Mouse (Mus musculus): ENCODE measurements around the gene Morn2.
"Not testable (repeated sequence)": the region's sequence is repeated elsewhere in the genome, so short reads cannot be mapped to it uniquely, and the experiment has no call there.

Gene Morn2

DNA sequence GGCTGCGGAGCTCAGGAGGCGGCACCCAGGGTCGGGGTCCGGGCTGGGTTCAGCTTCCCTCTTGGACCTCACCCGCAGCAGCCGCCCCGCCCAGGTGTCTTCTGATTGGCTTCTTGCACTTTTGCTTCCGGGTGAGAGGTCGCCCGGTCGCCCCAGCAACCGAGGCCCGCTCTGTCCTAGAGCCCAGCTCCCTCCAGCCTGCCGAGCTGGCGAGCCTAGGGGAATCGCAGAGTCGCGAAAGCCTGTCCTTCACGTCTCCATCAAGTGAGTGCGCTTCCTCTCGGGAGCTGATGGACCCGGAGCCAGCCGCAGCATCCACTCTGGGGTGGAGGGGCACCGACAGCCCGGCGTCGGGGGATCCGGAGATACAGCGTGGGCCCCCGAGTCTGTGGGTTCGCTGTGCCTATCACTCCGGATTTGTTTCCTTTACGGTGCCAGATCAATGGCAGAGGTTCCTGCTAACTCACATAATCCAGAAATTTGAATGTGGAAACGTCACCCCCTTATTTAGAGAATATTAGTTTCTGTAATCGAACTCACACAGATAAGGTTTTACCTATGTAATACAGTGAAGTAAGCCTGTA, at the start of gene Morn2, which contains the start of gene Dhx57:
Gene Morn2, plus strand, starts transcription at position 130 of the 584 bp plus-strand sequence.
Gene Dhx57, minus strand, starts transcription at position 403 of the 584 bp plus-strand sequence.
- peak; percentile 96 for DNase-seq (ENCODE audit: extremely low spot score, low spot score)

- no peak for DNase-seq (ENCODE audit: extremely low spot score, low spot score)
These were observed 48.4 kb upstream of the Morn2 start for GRCm38 (mm10) chr17:80241594-80241993.

- DNase-seq (ENCODE audit: extremely low spot score, low spot score), result no peak
These were observed 46.9 kb upstream of the Morn2 start for GRCm38 (mm10) chr17:80243116-80243515.

DNA sequence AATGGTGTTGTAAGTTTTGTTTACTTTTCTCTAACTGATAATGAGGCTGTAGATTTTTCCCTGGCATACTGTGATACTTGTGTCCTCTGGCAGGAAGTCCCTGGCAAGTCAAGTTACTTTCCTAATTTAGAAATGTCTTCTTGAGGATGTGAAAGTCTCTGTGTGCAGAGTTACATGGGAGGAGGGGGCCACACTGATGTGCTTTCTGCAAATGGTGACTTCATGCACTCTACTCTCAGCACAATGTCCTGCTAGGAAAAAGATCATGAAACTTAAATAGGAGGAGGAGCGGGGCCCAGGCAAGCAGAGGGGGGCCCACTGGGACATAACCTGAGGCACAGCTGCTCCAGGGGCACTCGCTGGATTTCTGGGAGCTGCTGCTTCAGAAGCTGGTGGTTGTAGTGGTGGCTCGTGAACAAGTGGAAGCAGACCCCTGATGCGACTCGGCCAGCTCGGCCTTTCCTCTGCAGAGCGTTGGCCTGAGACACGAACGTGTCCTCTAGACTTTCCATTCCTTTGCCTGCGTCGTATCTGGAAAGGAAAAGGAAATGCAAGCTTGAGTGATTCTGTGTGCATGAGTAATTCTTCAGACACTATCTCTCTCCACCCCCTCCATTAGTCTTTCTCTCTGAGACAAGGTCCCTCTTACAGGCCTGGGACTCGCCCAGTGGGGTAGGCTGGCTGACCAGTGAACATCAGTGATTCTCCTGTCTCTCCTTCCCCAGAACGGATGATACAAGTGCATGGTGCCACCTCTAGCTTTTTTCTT, 37.1 kb upstream of the Morn2 start:
- no peak for DNase-seq (ENCODE audit: extremely low spot score, low spot score)

DNA sequence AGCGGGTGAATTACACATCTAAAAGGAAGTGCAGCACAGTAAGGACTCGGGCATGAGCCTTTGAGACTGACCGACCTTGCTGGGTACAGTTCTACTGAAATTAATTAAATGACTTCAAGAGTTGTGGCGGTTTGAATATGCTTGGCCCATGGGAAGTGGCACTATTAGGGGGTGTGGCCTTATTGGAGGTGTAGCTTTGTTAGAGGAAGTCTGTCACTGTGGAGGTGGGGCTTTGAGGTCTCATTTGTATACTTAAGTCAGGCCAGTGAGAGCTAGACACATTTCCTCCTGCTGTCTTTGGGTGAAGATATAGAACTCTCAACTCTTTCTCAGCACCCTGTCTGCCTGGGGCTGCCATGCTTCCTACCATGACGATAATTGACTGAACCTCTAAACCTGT, 35.6 kb upstream of the Morn2 start:
- no peak for DNase-seq (ENCODE audit: extremely low spot score, low spot score)

GRCm38 (mm10) chr17:80255208-80255607, 34.8 kb upstream of the Morn2 start:
- peak; percentile 15 for DNase-seq (ENCODE audit: extremely low spot score, low spot score)

DNA sequence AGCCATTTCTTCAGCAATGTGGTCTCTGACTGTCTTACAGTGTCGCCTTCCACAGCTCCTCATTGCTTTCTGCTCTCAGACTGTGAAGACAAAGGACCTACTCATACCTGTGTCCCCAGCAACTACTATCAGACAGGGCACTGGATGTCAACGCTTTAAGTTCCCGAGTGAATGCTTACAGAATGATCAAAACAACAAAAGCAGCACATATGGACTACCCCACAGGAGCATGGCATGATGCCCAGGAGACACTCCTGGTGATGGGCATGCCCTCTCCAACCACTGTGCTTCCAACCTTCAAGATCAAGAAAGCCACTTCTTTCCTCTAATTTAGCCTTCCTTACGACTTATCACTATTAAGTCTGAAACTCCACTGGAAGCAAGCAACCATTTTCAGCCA, 22.9 kb upstream of the Morn2 start:
- no peak for DNase-seq (ENCODE audit: extremely low spot score, low spot score)

DNA sequence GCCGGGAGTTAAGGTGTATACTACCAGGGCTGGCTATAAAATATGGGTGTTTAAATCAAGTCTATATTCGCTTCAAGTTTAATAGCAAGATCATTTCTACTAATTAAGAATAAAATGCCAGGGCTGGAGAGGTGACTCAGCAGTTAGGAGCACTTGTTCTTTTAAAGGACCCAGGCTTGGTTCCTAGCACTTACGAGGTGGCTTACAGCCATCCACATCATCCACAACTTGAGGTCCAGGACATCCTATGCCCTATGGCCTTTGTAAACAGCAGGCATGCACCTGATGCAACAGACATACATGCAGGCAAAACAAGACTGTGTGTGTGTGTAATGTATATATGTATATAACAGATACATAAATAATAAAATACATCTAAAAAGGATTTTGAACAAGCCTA, 21.9 kb upstream of the Morn2 start:
- DNase-seq (ENCODE audit: extremely low spot score, low spot score), result no peak

GRCm38 (mm10) chr17:80270622-80271021, 19.4 kb upstream of the Morn2 start:
- DNase-seq (ENCODE audit: extremely low spot score, low spot score), result not testable (repeated sequence)

- no peak for DNase-seq (ENCODE audit: extremely low spot score, low spot score)
These were observed 11.7 kb upstream of the Morn2 start for GRCm38 (mm10) chr17:80278255-80278654.

DNA sequence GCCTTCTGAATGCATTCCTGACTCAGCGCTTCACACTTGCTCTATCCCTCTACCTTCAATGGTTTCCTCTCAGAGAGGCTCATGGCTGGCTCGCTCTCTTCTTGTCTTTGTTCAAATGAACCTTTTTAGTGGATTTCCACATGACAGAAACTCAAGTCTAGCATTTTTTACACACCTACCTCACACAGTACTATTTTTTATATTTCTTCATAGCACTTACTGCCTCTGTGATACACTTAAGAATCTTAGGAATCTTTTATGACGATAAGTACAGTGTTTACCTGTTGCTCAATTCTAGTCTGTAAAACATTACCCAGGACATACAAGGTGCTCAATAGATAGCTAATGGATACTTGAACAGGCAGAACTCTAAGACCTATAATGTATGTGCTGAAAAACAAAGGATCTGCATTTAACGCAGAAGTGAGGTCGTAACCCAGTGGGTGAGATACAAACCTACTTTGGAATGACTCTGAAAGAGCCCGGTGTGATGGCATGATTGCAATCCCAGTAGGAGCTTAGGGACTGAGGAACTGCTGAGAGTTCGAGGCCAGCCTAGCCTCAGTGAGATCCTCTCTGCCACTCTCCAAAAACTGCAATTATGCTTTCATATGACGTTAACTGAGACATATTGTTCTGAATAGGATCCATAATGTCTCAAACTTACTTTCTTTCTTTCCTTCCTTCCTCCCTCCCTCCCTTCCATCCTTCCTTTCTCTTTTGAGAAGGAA, 10.5 kb upstream of the Morn2 start:
- DNase-seq (ENCODE audit: extremely low spot score, low spot score), result no peak

- no peak for DNase-seq (ENCODE audit: extremely low spot score, low spot score)
These were observed 5.6 kb upstream of the Morn2 start for GRCm38 (mm10) chr17:80284446-80284845.

GRCm38 (mm10) chr17:80288012-80288411, 2.0 kb upstream of the Morn2 start:
- DNase-seq (ENCODE audit: extremely low spot score, low spot score), result no peak

- DNase-seq (ENCODE audit: extremely low spot score, low spot score), result no peak
These were observed 526 bp upstream of the Morn2 start for GRCm38 (mm10) chr17:80289280-80290073.

- no peak for DNase-seq (ENCODE audit: extremely low spot score, low spot score)
These were observed 1.1 kb downstream of the Morn2 start for GRCm38 (mm10) chr17:80291148-80291547.

- no peak for DNase-seq (ENCODE audit: extremely low spot score, low spot score)
These were observed 5.3 kb downstream of the Morn2 start for GRCm38 (mm10) chr17:80295258-80295657.

- no peak for DNase-seq (ENCODE audit: extremely low spot score, low spot score)
These were observed 8.8 kb downstream of the Morn2 start for GRCm38 (mm10) chr17:80298844-80299243.

DNA sequence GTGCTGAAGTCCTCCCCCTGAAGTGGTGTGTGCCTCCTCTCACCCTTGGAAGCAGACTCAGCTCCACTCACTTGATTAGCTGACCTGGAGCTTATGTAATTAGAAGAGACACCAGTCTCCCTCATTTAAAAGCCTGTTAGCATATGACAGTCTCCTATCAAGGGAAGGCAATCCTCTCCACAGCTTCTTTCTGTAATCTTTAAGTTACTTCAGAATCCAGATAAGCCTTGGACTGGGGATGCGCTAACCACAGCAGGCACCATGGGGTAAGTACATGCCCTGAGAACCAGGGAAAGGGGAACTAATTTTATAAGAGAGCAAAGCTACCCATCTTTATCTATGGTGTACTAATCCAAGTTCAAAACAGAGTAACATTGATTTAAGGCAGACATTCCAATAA, 17.2 kb downstream of the Morn2 start, which contains the start of gene Arhgef33:
Gene Arhgef33, plus strand, starts transcription at position 157 of the 400 bp plus-strand sequence.
- DNase-seq (ENCODE audit: extremely low spot score, low spot score), result no peak

DNA sequence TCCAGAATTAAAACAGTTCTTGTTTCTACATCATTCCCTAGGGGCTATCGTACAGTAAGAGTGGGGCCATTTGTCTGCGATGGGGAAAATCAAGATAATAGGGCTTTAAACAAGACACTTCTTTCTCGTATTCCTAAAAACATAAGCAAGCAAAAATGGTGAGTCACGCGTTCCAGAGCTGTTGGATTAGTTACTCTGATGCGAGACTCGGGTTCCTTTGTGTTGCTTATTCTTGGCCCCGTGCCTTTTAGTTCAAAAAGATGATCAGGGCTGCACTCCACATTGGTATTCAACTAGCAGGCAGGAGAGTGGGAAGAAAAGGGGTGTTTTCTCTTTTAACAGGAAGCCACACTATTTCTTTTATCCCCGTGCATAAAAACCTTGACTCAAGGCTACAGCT, 21.8 kb downstream of the Morn2 start:
- no peak for DNase-seq (ENCODE audit: extremely low spot score, low spot score)

DNA sequence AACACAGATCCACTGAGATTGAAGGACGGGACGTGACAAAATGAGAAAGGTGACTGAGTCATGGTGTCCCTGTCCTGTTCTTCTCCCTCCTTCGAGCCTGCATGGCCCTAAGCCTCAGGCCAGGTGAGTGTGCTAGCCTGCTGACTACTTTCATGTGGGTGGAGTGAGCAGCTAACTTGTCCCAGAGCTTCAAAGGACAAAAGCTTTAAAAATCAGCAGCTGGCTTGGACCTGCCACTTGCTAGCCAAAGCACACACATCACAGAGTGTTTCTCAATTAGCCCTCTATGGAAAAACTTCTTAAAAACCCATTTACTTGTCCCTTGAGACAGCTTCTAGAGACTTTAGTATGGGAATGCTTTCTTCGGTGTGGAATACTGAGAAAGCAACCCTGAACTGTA, 22.4 kb downstream of the Morn2 start:
- no peak for DNase-seq (ENCODE audit: extremely low spot score, low spot score)

GRCm38 (mm10) chr17:80322228-80322627, 32.2 kb downstream of the Morn2 start:
- DNase-seq (ENCODE audit: extremely low spot score, low spot score), result no peak
